26 mouse cellular contexts compared by ENCODE assay signal in the genomic region with DNA sequence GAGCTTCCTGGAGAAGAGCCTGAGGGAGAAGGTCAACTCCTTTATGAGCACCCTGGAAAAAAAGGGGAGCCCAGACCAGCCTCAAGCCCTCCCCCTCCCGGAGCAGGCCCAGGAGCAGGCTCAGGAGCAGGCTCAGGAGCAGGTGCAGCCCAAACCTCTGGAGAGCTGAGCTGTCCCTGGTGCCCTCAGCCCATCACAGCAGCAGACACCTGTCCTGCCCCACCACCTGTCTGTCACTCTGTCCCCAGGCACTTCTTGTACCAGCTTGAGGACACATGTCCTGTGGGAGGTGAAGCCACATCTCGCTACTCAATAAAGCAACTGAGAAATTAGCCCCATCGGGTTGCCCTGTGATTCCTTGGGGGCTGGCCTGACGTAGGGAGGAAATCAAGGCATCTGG. TPM values are rescaled to one million over a fixed set of nuclear protein-coding genes. Genes with fewer than 3 reads are reported as not detected.
A peak's percentile ranks its signal among the peaks of the same experiment; 100 is the strongest.
DNase-seq lines count a peak whose midpoint lies in the region; ATAC-seq and TF ChIP-seq lines count a peak whose summit lies in the region.
"Had no signal": no experiment of that assay in that cellular context is flagged by ENCODE, and none has a peak within 500 bp of the region (broad histone marks: within the 10 kb centered on the region; RNA-seq: fewer than 3 reads in every experiment).

No protein-coding gene starts in this region.

- no peaks in the 10 kb centered on the region; the same call in 1 of the 2 replicates for H3K79me2 ChIP-seq in liver, adult 2 months (ENCODE audit: control insufficient read depth, insufficient read depth, low read length)

- no peak for TF ChIP-seq POLR2A in liver, adult 2 months (IDR thresholded peaks at IDR 0.05; ENCODE audit: extremely low read depth, insufficient read depth, low read length)
- TF ChIP-seq POLR2A in small intestine, adult 2 months (IDR thresholded peaks at IDR 0.05; ENCODE audit: low read depth, low read length), result no peak

- no peak for ATAC-seq in liver, embryonic 12.5 days
- ATAC-seq in intestine, embryonic 15.5 days, result no peak
- ATAC-seq: forebrain, embryonic 13.5 days; forebrain, postnatal 0 days had no signal

- 71% methylated on average over 4 of the region's 4 CpGs for WGBS in heart, embryonic 10.5 days
- WGBS in liver, adult 2 months, result 85% methylated on average over 4 of the region's 4 CpGs
- 63% methylated on average over 4 of the region's 4 CpGs for WGBS in liver, embryonic 12.5 days (ENCODE audit: insufficient replicate concordance)
- 55% methylated on average over 4 of the region's 4 CpGs for WGBS in intestine, embryonic 15.5 days
- 53% methylated on average over 4 of the region's 4 CpGs for WGBS in small intestine, adult 2 months

- H3K36me3 ChIP-seq in heart, embryonic 10.5 days, result no peaks in the 10 kb centered on the region
- H3K36me3 ChIP-seq in liver, adult 2 months (ENCODE audit: control insufficient read depth, insufficient read depth, low read length), result no peaks in the 10 kb centered on the region
- H3K36me3 ChIP-seq in liver, embryonic 12.5 days, result no peaks in the 10 kb centered on the region
- no peaks in the 10 kb centered on the region for H3K36me3 ChIP-seq in intestine, embryonic 15.5 days
- H3K36me3 ChIP-seq in small intestine, adult 2 months (ENCODE audit: control insufficient read depth, insufficient read depth, low read length), result peaks cover 16% of the 10 kb centered on the region
- H3K36me3 ChIP-seq: embryonic facial prominence, embryonic 12.5 days; heart, embryonic 15.5 days; hindbrain, embryonic 10.5 days had no signal

- no peak overlapping the region for H3K4me2 ChIP-seq in liver, embryonic 12.5 days
- no peak overlapping the region; the same call in 1 of the 2 replicates for H3K4me2 ChIP-seq in intestine, embryonic 15.5 days (replicated peaks)
- H3K4me2 ChIP-seq: embryonic facial prominence, embryonic 12.5 days; forebrain, embryonic 13.5 days; heart, embryonic 15.5 days; hindbrain, embryonic 14.5 days had no signal

- no peak for DNase-seq in heart, embryonic 10.5 days (ENCODE audit: low spot score)
- no peak for DNase-seq in heart, adult 11 months
- DNase-seq in liver, adult 2 months (ENCODE audit: extremely low read depth, low read depth, low spot score), result no peak
- no peak for DNase-seq in right cerebral cortex, postnatal 10 days (ENCODE audit: low spot score in 2 of 2)
- DNase-seq: adrenal gland, postnatal 10 days; cerebellum, adult 11 months; cerebellum, adult 8-10 months; cerebellum, postnatal 14 days; embryo, embryonic 11 days; forebrain, postnatal 0 days; gastrocnemius, postnatal 14 days; heart, postnatal 14 days had no signal

- no peak for TF ChIP-seq CTCF in liver, adult 2 months (IDR thresholded peaks at IDR 0.05; ENCODE audit: low read depth, low read length)
- no peak for TF ChIP-seq CTCF in small intestine, adult 2 months (IDR thresholded peaks at IDR 0.05; ENCODE audit: extremely low read depth, insufficient read length, insufficient replicate concordance, low read depth, low read length)

- H3K27ac ChIP-seq in heart, embryonic 10.5 days, result peak overlapping the region; percentile 57; the same call in 1 of the 2 replicates
- H3K27ac ChIP-seq in liver, adult 2 months (replicated peaks; ENCODE audit: insufficient read depth, low read depth, low read length), result no peak overlapping the region
- no peak overlapping the region for H3K27ac ChIP-seq in liver, embryonic 12.5 days
- H3K27ac ChIP-seq in intestine, embryonic 15.5 days, result 0 out of 2 replicates have a peak overlapping the region, but pooled peaks have one; percentile 13
- peak overlapping the region; percentile 88; the same call in 1 of the 2 replicates for H3K27ac ChIP-seq in small intestine, adult 2 months (ENCODE audit: insufficient read depth, low read depth, low read length)
- H3K27ac ChIP-seq: embryonic facial prominence, embryonic 12.5 days; forebrain, embryonic 13.5 days; heart, embryonic 15.5 days; hindbrain, embryonic 10.5 days; hindbrain, embryonic 14.5 days had no signal

- H3K4me1 ChIP-seq in heart, embryonic 10.5 days, result peaks cover 19% of the 10 kb centered on the region
- peaks cover 28% of the 10 kb centered on the region for H3K4me1 ChIP-seq in liver, adult 2 months (ENCODE audit: control insufficient read depth, insufficient read depth, low read length)
- no peaks in the 10 kb centered on the region; the same call in 1 of the 2 replicates for H3K4me1 ChIP-seq in liver, embryonic 12.5 days
- H3K4me1 ChIP-seq in intestine, embryonic 15.5 days (replicated peaks), result peaks cover 12% of the 10 kb centered on the region; the same call in 1 of the 2 replicates
- peaks cover 31% of the 10 kb centered on the region; the same call in 1 of the 2 replicates for H3K4me1 ChIP-seq in small intestine, adult 2 months (ENCODE audit: control insufficient read depth, insufficient read depth, insufficient read length, low read length)
- H3K4me1 ChIP-seq: embryonic facial prominence, embryonic 12.5 days; forebrain, embryonic 13.5 days had no signal

- H3K9me3 ChIP-seq in heart, embryonic 10.5 days, result no peaks in the 10 kb centered on the region
- no peaks in the 10 kb centered on the region for H3K9me3 ChIP-seq in liver, embryonic 12.5 days (replicated peaks)
- no peaks in the 10 kb centered on the region for H3K9me3 ChIP-seq in intestine, embryonic 15.5 days
- H3K9me3 ChIP-seq: embryonic facial prominence, embryonic 12.5 days; forebrain, embryonic 13.5 days; heart, embryonic 15.5 days; hindbrain, embryonic 10.5 days had no signal

- H3K27me3 ChIP-seq in heart, embryonic 10.5 days (ENCODE audit: insufficient read depth, poor library complexity, severe bottlenecking), result peaks cover 24% of the 10 kb centered on the region; the same call in 1 of the 2 replicates
- H3K27me3 ChIP-seq in liver, adult 2 months (ENCODE audit: control insufficient read depth, insufficient read depth, low read length), result no peaks in the 10 kb centered on the region
- peaks cover 29% of the 10 kb centered on the region; the same call in 1 of the 2 replicates for H3K27me3 ChIP-seq in liver, embryonic 12.5 days (replicated peaks)
- H3K27me3 ChIP-seq in intestine, embryonic 15.5 days (replicated peaks), result no peaks in the 10 kb centered on the region
- no peaks in the 10 kb centered on the region for H3K27me3 ChIP-seq in small intestine, adult 2 months (ENCODE audit: control insufficient read depth, insufficient read depth, low read length)
- H3K27me3 ChIP-seq: embryonic facial prominence, embryonic 12.5 days; forebrain, embryonic 13.5 days; heart, embryonic 15.5 days had no signal

- no peak overlapping the region for H3K4me3 ChIP-seq in heart, embryonic 10.5 days
- no peak overlapping the region for H3K4me3 ChIP-seq in liver, adult 2 months (ENCODE audit: insufficient read depth, low read depth, low read length)
- H3K4me3 ChIP-seq in liver, embryonic 12.5 days, result no peak overlapping the region
- no peak overlapping the region for H3K4me3 ChIP-seq in intestine, embryonic 15.5 days (replicated peaks)
- H3K4me3 ChIP-seq in small intestine, adult 2 months (ENCODE audit: low read depth, low read length), result peak overlapping the region; percentile 63
- H3K4me3 ChIP-seq: embryonic facial prominence, embryonic 12.5 days; forebrain, embryonic 13.5 days; heart, embryonic 15.5 days; hindbrain, embryonic 10.5 days had no signal

- peak overlapping the region; percentile 23; the same call in 1 of the 2 replicates for H3K9ac ChIP-seq in liver, adult 2 months (ENCODE audit: low read depth, low read length)
- H3K9ac ChIP-seq in liver, embryonic 12.5 days, result no peak overlapping the region
- H3K9ac ChIP-seq in intestine, embryonic 15.5 days, result no peak overlapping the region
- H3K9ac ChIP-seq: embryonic facial prominence, embryonic 12.5 days; forebrain, embryonic 13.5 days; forebrain, postnatal 0 days; hindbrain, embryonic 14.5 days had no signal

RNA-seq across cellular contexts. Expression of a gene that starts 2.6 kb away (rescaled TPM):
- 0.07 and 1.2 TPM in 2 replicates for polyA plus RNA-seq in heart, embryonic 10.5 days (2016; fragmentation: Nextera tagmentation; extraction: Ambion mirVana)
- 187 and 323 TPM in 2 replicates for total RNA-seq in liver, adult 2 months (2014; rRNA removed)
- polyA plus RNA-seq in liver, adult 2 months (2012; rRNA removed), result 177 and 239 TPM in 2 replicates
- polyA plus RNA-seq in liver, embryonic 12.5 days (2016; fragmentation: Nextera tagmentation; extraction: Ambion mirVana), result not detected in 2 replicates
- 576 and 837 TPM in 2 replicates for polyA plus RNA-seq in intestine, embryonic 15.5 days (2015; fragmentation: Nextera tagmentation; extraction: Ambion mirVana)
- polyA plus RNA-seq in small intestine, adult 2 months (2012; rRNA removed), result 2,388 and 5,196 TPM in 2 replicates
- total RNA-seq: common myeloid progenitor, adult 5-6 weeks; forebrain, postnatal 0 days; gastrocnemius, adult 18-20 months; gastrocnemius, postnatal 14 days; granulocyte monocyte progenitor cell, adult 5-6 weeks; MEL had no signal
- polyA plus RNA-seq: C2C12; embryonic facial prominence, embryonic 12.5 days; forebrain, postnatal 0 days; hindbrain, embryonic 10.5 days; hindbrain, embryonic 14.5 days had no signal

RNA-seq across cellular contexts. Expression of a gene that starts 7.7 kb away (rescaled TPM):
- not detected in 2 replicates for polyA plus RNA-seq in heart, embryonic 10.5 days (2016; fragmentation: Nextera tagmentation; extraction: Ambion mirVana)
- total RNA-seq in liver, adult 2 months (2014; rRNA removed), result 2,319 and 2,365 TPM in 2 replicates
- polyA plus RNA-seq in liver, adult 2 months (2012; rRNA removed), result 8,710 and 9,739 TPM in 2 replicates
- polyA plus RNA-seq in liver, embryonic 12.5 days (2016; fragmentation: Nextera tagmentation; extraction: Ambion mirVana), result 2.1 and 2.4 TPM in 2 replicates
- 247 and 325 TPM in 2 replicates for polyA plus RNA-seq in intestine, embryonic 15.5 days (2015; fragmentation: Nextera tagmentation; extraction: Ambion mirVana)
- 1,107 and 4,906 TPM in 2 replicates for polyA plus RNA-seq in small intestine, adult 2 months (2012; rRNA removed)
- total RNA-seq: common myeloid progenitor, adult 5-6 weeks; forebrain, postnatal 0 days; gastrocnemius, postnatal 14 days; granulocyte monocyte progenitor cell, adult 5-6 weeks; heart, postnatal 14 days; MEL had no signal
- polyA plus RNA-seq: brain, embryonic 14.5 days; C2C12; embryonic facial prominence, embryonic 12.5 days; forebrain, embryonic 13.5 days; heart, embryonic 15.5 days; hindbrain, embryonic 10.5 days; hindbrain, embryonic 14.5 days had no signal

RNA-seq across cellular contexts. Expression of a gene that starts 14.7 kb away (rescaled TPM):
- polyA plus RNA-seq in heart, embryonic 10.5 days (2016; fragmentation: Nextera tagmentation; extraction: Ambion mirVana), result 4.3 and 124 TPM in 2 replicates
- 4,768 and 8,294 TPM in 2 replicates for total RNA-seq in liver, adult 2 months (2014; rRNA removed)
- 7,598 and 8,406 TPM in 2 replicates for polyA plus RNA-seq in liver, adult 2 months (2012; rRNA removed)
- 1,440 and 1,454 TPM in 2 replicates for polyA plus RNA-seq in liver, embryonic 12.5 days (2016; fragmentation: Nextera tagmentation; extraction: Ambion mirVana)
- 1,502 and 1,827 TPM in 2 replicates for polyA plus RNA-seq in intestine, embryonic 15.5 days (2015; fragmentation: Nextera tagmentation; extraction: Ambion mirVana)
- 3,178 and 15,923 TPM in 2 replicates for polyA plus RNA-seq in small intestine, adult 2 months (2012; rRNA removed)
- total RNA-seq: common myeloid progenitor, adult 5-6 weeks; gastrocnemius, postnatal 14 days; granulocyte monocyte progenitor cell, adult 5-6 weeks had no signal
- polyA plus RNA-seq: C2C12 had no signal

RNA-seq across cellular contexts. Expression of a gene that starts 25.3 kb away (rescaled TPM):
- 0.23 TPM in 1 of 2 replicates, not detected in the other for polyA plus RNA-seq in heart, embryonic 10.5 days (2016; fragmentation: Nextera tagmentation; extraction: Ambion mirVana)
- total RNA-seq in liver, adult 2 months (2014; rRNA removed), result 771 and 1,014 TPM in 2 replicates
- 2,298 and 3,079 TPM in 2 replicates for polyA plus RNA-seq in liver, adult 2 months (2012; rRNA removed)
- polyA plus RNA-seq in liver, embryonic 12.5 days (2016; fragmentation: Nextera tagmentation; extraction: Ambion mirVana), result 0.25 and 0.33 TPM in 2 replicates
- polyA plus RNA-seq in intestine, embryonic 15.5 days (2015; fragmentation: Nextera tagmentation; extraction: Ambion mirVana), result 0.38 TPM in 2 replicates
- 0.88 and 1.1 TPM in 2 replicates for polyA plus RNA-seq in small intestine, adult 2 months (2012; rRNA removed)
- total RNA-seq: common myeloid progenitor, adult 5-6 weeks; forebrain, postnatal 0 days; gastrocnemius, postnatal 14 days; granulocyte monocyte progenitor cell, adult 5-6 weeks; heart, postnatal 14 days; MEL had no signal
- polyA plus RNA-seq: brain, embryonic 14.5 days; C2C12; embryonic facial prominence, embryonic 12.5 days; forebrain, embryonic 13.5 days; forebrain, postnatal 0 days; heart, embryonic 15.5 days; hindbrain, embryonic 14.5 days had no signal

RNA-seq across cellular contexts. Expression of a gene that starts 29.7 kb away (rescaled TPM):
- 47.6 and 62.5 TPM in 2 replicates for polyA plus RNA-seq in heart, embryonic 10.5 days (2016; fragmentation: Nextera tagmentation; extraction: Ambion mirVana)
- total RNA-seq in liver, adult 2 months (2014; rRNA removed), result 25.9 and 42.4 TPM in 2 replicates
- 19.5 and 23.0 TPM in 2 replicates for polyA plus RNA-seq in liver, adult 2 months (2012; rRNA removed)
- 55.4 and 56.0 TPM in 2 replicates for polyA plus RNA-seq in liver, embryonic 12.5 days (2016; fragmentation: Nextera tagmentation; extraction: Ambion mirVana)
- 57.2 and 63.2 TPM in 2 replicates for polyA plus RNA-seq in intestine, embryonic 15.5 days (2015; fragmentation: Nextera tagmentation; extraction: Ambion mirVana)
- polyA plus RNA-seq in small intestine, adult 2 months (2012; rRNA removed), result 6.4 and 11.2 TPM in 2 replicates

Comparison
In these comparisons a context has a peak if more than half of its experiments do, and no peak if none do; other contexts are left out.
1. RNA of a gene that starts 2.6 kb away (polyA plus RNA-seq): 2,388 to 5,196 TPM in small intestine, adult 2 months, 576 to 837 TPM in intestine, embryonic 15.5 days and 177 to 239 TPM in liver, adult 2 months; 0.07 to 1.2 TPM in heart, embryonic 10.5 days and not detected in liver, embryonic 12.5 days; every median in the first group is over 10 times any median in the second.
2. RNA of a gene that starts 7.7 kb away (polyA plus RNA-seq): 8,710 to 9,739 TPM in liver, adult 2 months, 1,107 to 4,906 TPM in small intestine, adult 2 months and 247 to 325 TPM in intestine, embryonic 15.5 days; 2.1 to 2.4 TPM in liver, embryonic 12.5 days and not detected in heart, embryonic 10.5 days; every median in the first group is over 10 times any median in the second.
3. H3K27ac ChIP-seq: peak in heart, embryonic 10.5 days (single experiment), intestine, embryonic 15.5 days (single experiment) and small intestine, adult 2 months (single experiment); none in liver, adult 2 months (single experiment) and liver, embryonic 12.5 days (single experiment).
4. RNA of a gene that starts 14.7 kb away (polyA plus RNA-seq): 3,178 to 15,923 TPM in small intestine, adult 2 months, 7,598 to 8,406 TPM in liver, adult 2 months, 1,502 to 1,827 TPM in intestine, embryonic 15.5 days and 1,440 to 1,454 TPM in liver, embryonic 12.5 days; 4.3 to 124 TPM in heart, embryonic 10.5 days; every median in the first group is over 10 times any median in the second.